In genomic region chrX:161790182-161790581, GRCm38 (mm10) we compare ENCODE assay signal across 8 mouse cellular contexts.
A peak's percentile ranks its signal among the peaks of the same experiment; 100 is the strongest.
DNase-seq lines count a peak whose midpoint lies in the region; ATAC-seq lines count a peak whose summit lies in the region.

No protein-coding gene starts in this region.

- peak; percentile 5 for DNase-seq in hindbrain, embryonic 10.5 days (ENCODE audit: low spot score)
- peak; percentile 8 for DNase-seq in A20 (ENCODE audit: low read depth, low spot score)
- peak; percentile 5 for DNase-seq in ES-CJ7 (ENCODE audit: low read depth, low spot score)
- peak; percentile 30 for DNase-seq in kidney, postnatal 10 days
- DNase-seq in thymus, postnatal 4 days = no peak
- DNase-seq in ovary, postnatal 36 days (ENCODE audit: low spot score) = no peak
- no peak for DNase-seq in spleen, postnatal 36 days (ENCODE audit: low spot score in 2 of 2)

- H3K9ac ChIP-seq in hindbrain, embryonic 13.5 days = no peak overlapping the region

- H3K27me3 ChIP-seq in hindbrain, embryonic 10.5 days (ENCODE audit: insufficient read depth, poor library complexity, severe bottlenecking) = peaks cover 79% of the 10 kb centered on the region
- peaks cover 35% of the 10 kb centered on the region for H3K27me3 ChIP-seq in hindbrain, embryonic 13.5 days

- 26% methylated on average over 6 of the region's 6 CpGs for WGBS in hindbrain, embryonic 10.5 days
- 28% methylated on average over 6 of the region's 6 CpGs for WGBS in hindbrain, embryonic 13.5 days

- no peak overlapping the region for H3K4me3 ChIP-seq in hindbrain, embryonic 10.5 days
- H3K4me3 ChIP-seq in hindbrain, embryonic 13.5 days = no peak overlapping the region

- H3K4me1 ChIP-seq in hindbrain, embryonic 10.5 days (replicated peaks) = no peaks in the 10 kb centered on the region
- H3K4me1 ChIP-seq in hindbrain, embryonic 13.5 days (replicated peaks) = no peaks in the 10 kb centered on the region

- H3K27ac ChIP-seq in hindbrain, embryonic 10.5 days = no peak overlapping the region
- H3K27ac ChIP-seq in hindbrain, embryonic 13.5 days = no peak overlapping the region

- H3K4me2 ChIP-seq in hindbrain, embryonic 13.5 days = no peak overlapping the region

- ATAC-seq in hindbrain, embryonic 13.5 days (ENCODE audit: low FRiP score) = no peak

- H3K36me3 ChIP-seq in hindbrain, embryonic 10.5 days = no peaks in the 10 kb centered on the region
- H3K36me3 ChIP-seq in hindbrain, embryonic 13.5 days = no peaks in the 10 kb centered on the region

- no peaks in the 10 kb centered on the region for H3K9me3 ChIP-seq in hindbrain, embryonic 10.5 days
- H3K9me3 ChIP-seq in hindbrain, embryonic 13.5 days = no peaks in the 10 kb centered on the region

Comparison
In these comparisons a context has a peak if more than half of its experiments do, and no peak if none do; other contexts are left out.
1. DNase-seq: peak in hindbrain, embryonic 10.5 days (single experiment), A20 (single experiment), ES-CJ7 (single experiment) and kidney, postnatal 10 days (single experiment); none in thymus, postnatal 4 days (single experiment), ovary, postnatal 36 days (single experiment) and spleen, postnatal 36 days (0 of 2).